Mouse (Mus musculus): ENCODE data around the gene Taar7f. TPM values are rescaled to one million over a fixed set of nuclear protein-coding genes. Genes with fewer than 3 reads are reported as not detected.
"Not testable (repeated sequence)": the region's sequence is repeated elsewhere in the genome, so short reads cannot be mapped to it uniquely, and the experiment has no call there.

Taar7f gene
- total and polyA plus RNA-seq, 2 experiments from 2014 or later, result not detected

GRCm38 (mm10) chr10:24031347-24031746 is 18.0 kb upstream of the Taar7f start:
- Histone ChIP-seq H3K4me3 (ENCODE audit: low read depth, low read length) (no peak overlapping the region), H3K9ac (replicated peaks; ENCODE audit: low read length, poor library complexity, severe bottlenecking) (no peak overlapping the region), H3K4me2 (ENCODE audit: low read depth, low read length, poor library complexity, severe bottlenecking) (no peak overlapping the region), H3K36me3 (ENCODE audit: insufficient read depth, low read length) (no peaks in the 10 kb centered on the region), H3K9me3 (ENCODE audit: low read length) (no peaks in the 10 kb centered on the region), H3K27me3 (ENCODE audit: insufficient read depth, low read length) (no peaks in the 10 kb centered on the region), H3K4me1 (ENCODE audit: insufficient read depth, low read length) (no peaks in the 10 kb centered on the region), H3K27ac (ENCODE audit: low read depth, low read length) (no peak overlapping the region)
- DNase-seq (ENCODE audit: low spot score) (no peak), ATAC-seq (ENCODE audit: low FRiP score) (no peak)
- TF ChIP-seq CTCF (IDR thresholded peaks at IDR 0.05), result no peak

- DNase-seq (ENCODE audit: low spot score) (no peak), ATAC-seq (ENCODE audit: low FRiP score) (no peak)
- 78% methylated on average over 2 of the region's 2 CpGs for WGBS
- Histone ChIP-seq H3K9ac (replicated peaks; ENCODE audit: low read length, poor library complexity, severe bottlenecking) (no peak within 1 kb of the TSS), H3K9me3 (ENCODE audit: low read length) (no peaks in the 10 kb centered on the region), H3K4me3 (ENCODE audit: low read depth, low read length) (no peak within 1 kb of the TSS), H3K4me1 (ENCODE audit: insufficient read depth, low read length) (no peaks in the 10 kb centered on the region), H3K27ac (ENCODE audit: low read depth, low read length) (no peak within 1 kb of the TSS), H3K36me3 (ENCODE audit: insufficient read depth, low read length) (no peaks in the 10 kb centered on the region), H3K27me3 (ENCODE audit: insufficient read depth, low read length) (no peaks in the 10 kb centered on the region), H3K4me2 (ENCODE audit: low read depth, low read length, poor library complexity, severe bottlenecking) (no peak within 1 kb of the TSS)
- TF ChIP-seq CTCF (IDR thresholded peaks at IDR 0.05), result no peak
Measured at GRCm38 (mm10) chr10:24037314-24037713, 12.0 kb upstream of the Taar7f start, which contains the start of gene Taar7e. Gene Taar7e (plus strand): TSS chr10:24037614.

DNA sequence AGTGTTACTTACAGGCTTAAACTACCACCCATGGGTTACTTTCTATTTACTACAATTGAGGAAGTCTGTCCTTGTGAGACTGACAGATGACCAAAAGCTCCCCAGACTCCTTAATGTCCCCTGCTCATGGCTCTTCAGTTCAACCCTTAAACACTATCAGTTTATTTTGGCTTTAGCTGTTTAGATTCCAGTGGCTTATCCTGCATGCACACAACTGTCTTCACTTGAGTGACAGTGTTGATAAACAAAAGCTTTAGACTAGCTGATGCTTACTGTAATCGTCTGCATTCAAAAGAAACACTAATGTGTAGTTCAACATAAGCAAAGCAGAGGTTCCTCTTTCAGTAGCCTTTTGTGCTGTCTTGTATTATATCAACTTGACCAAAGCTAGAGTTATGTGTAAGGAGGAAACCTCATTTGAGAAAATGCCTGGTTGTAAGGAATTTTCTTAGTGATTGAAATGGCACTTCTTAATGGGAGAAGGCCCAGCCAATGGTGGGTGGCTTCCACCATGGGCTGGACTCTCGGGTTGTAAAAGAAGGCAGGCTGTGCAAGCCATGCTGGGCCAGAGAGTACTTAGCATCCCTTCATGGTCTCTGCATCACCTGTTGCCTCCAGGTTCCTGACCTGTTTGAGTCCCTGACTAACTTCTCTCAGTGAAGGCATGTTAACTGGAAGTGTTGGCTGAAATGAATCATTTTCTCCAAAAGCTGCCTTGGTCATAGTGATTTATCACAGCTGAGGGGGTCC is 9.0 kb upstream of the Taar7f start:
- no peak for ATAC-seq (ENCODE audit: low FRiP score)
- Histone ChIP-seq H3K9me3 (ENCODE audit: low read length) (no peaks in the 10 kb centered on the region), H3K9ac (replicated peaks; ENCODE audit: low read length, poor library complexity, severe bottlenecking) (no peak overlapping the region), H3K27me3 (ENCODE audit: insufficient read depth, low read length) (no peaks in the 10 kb centered on the region), H3K36me3 (ENCODE audit: insufficient read depth, low read length) (no peaks in the 10 kb centered on the region), H3K4me3 (ENCODE audit: low read depth, low read length) (no peak overlapping the region), H3K4me1 (ENCODE audit: insufficient read depth, low read length) (no peaks in the 10 kb centered on the region), H3K4me2 (ENCODE audit: low read depth, low read length, poor library complexity, severe bottlenecking) (no peak overlapping the region), H3K27ac (ENCODE audit: low read depth, low read length) (no peak overlapping the region)
- WGBS, result 67% methylated on average over 2 of the region's 2 CpGs
- no peak for TF ChIP-seq CTCF (IDR thresholded peaks at IDR 0.05)
- no peak for DNase-seq (ENCODE audit: low spot score)

DNA sequence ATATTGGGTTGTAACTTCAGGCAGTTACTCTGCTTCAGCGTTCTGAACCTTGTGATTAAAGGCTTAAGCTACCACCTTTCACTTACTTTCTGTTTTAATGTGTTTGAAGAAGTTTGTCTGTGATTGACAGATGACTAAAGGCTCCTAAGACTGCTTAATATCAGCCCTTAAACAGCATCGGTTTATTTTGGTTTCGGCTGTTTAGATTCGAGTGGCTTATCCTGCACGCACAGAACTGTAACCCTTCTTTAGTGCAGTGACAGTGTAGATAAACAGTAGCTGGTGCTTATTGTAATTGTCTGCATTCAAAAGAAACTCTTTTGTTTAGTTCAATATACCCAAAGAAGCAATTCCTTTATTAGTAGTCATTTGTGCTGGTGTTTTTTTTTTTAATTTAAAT is 2.7 kb downstream of the Taar7f start:
- ATAC-seq (ENCODE audit: low FRiP score) (no peak), DNase-seq (ENCODE audit: low spot score) (no peak)
- H3K9me3 ChIP-seq (ENCODE audit: low read length), result no peaks in the 10 kb centered on the region
- H3K4me3 ChIP-seq (ENCODE audit: low read depth, low read length), result no peak overlapping the region
- no peak overlapping the region for H3K4me2 ChIP-seq (ENCODE audit: low read depth, low read length, poor library complexity, severe bottlenecking)
- no peak overlapping the region for H3K9ac ChIP-seq (replicated peaks; ENCODE audit: low read length, poor library complexity, severe bottlenecking)
- TF ChIP-seq CTCF (IDR thresholded peaks at IDR 0.05), result no peak
- no peaks in the 10 kb centered on the region for H3K36me3 ChIP-seq (ENCODE audit: insufficient read depth, low read length)
- no peak overlapping the region for H3K27ac ChIP-seq (ENCODE audit: low read depth, low read length)
- H3K27me3 ChIP-seq (ENCODE audit: insufficient read depth, low read length), result no peaks in the 10 kb centered on the region
- H3K4me1 ChIP-seq (ENCODE audit: insufficient read depth, low read length), result no peaks in the 10 kb centered on the region
- WGBS, result 69% methylated on average over 5 of the region's 5 CpGs

- DNase-seq (ENCODE audit: low spot score) (no peak), ATAC-seq (ENCODE audit: low FRiP score) (no peak)
- no peak overlapping the region for H3K27ac ChIP-seq (ENCODE audit: low read depth, low read length)
- H3K36me3 ChIP-seq (ENCODE audit: insufficient read depth, low read length), result no peaks in the 10 kb centered on the region
- H3K9me3 ChIP-seq (ENCODE audit: low read length), result no peaks in the 10 kb centered on the region
- H3K4me2 ChIP-seq (ENCODE audit: low read depth, low read length, poor library complexity, severe bottlenecking), result no peak overlapping the region
- WGBS, result 87% methylated on average over 3 of the region's 3 CpGs
- no peaks in the 10 kb centered on the region for H3K27me3 ChIP-seq (ENCODE audit: insufficient read depth, low read length)
- no peak overlapping the region for H3K9ac ChIP-seq (replicated peaks; ENCODE audit: low read length, poor library complexity, severe bottlenecking)
- no peaks in the 10 kb centered on the region for H3K4me1 ChIP-seq (ENCODE audit: insufficient read depth, low read length)
- TF ChIP-seq CTCF (IDR thresholded peaks at IDR 0.05), result no peak
- H3K4me3 ChIP-seq (ENCODE audit: low read depth, low read length), result no peak overlapping the region
Measured at GRCm38 (mm10) chr10:24058986-24059385, 9.7 kb downstream of the Taar7f start.

GRCm38 (mm10) chr10:24074751-24075150 is 25.4 kb downstream of the Taar7f start:
- H3K9me3 ChIP-seq (ENCODE audit: low read length); H3K4me1 ChIP-seq (ENCODE audit: insufficient read depth, low read length); H3K4me2 ChIP-seq (ENCODE audit: low read depth, low read length, poor library complexity, severe bottlenecking); ATAC-seq (ENCODE audit: low FRiP score); H3K36me3 ChIP-seq (ENCODE audit: insufficient read depth, low read length); DNase-seq (ENCODE audit: low spot score); H3K27me3 ChIP-seq (ENCODE audit: insufficient read depth, low read length); H3K27ac ChIP-seq (ENCODE audit: low read depth, low read length); H3K4me3 ChIP-seq (ENCODE audit: low read depth, low read length); H3K9ac ChIP-seq (replicated peaks; ENCODE audit: low read length, poor library complexity, severe bottlenecking): not testable (repeated sequence)
- WGBS, result 31% methylated on average over 2 of the region's 2 CpGs

GRCm38 (mm10) chr10:24076200-24076599 is 26.9 kb downstream of the Taar7f start, which contains the start of gene Taar8a:
Gene Taar8a (plus strand): TSS chr10:24076500.
- not testable (repeated sequence) for H3K27ac ChIP-seq (ENCODE audit: low read depth, low read length); ATAC-seq (ENCODE audit: low FRiP score); H3K9ac ChIP-seq (replicated peaks; ENCODE audit: low read length, poor library complexity, severe bottlenecking); H3K4me3 ChIP-seq (ENCODE audit: low read depth, low read length); H3K9me3 ChIP-seq (ENCODE audit: low read length); H3K4me1 ChIP-seq (ENCODE audit: insufficient read depth, low read length); H3K27me3 ChIP-seq (ENCODE audit: insufficient read depth, low read length); H3K36me3 ChIP-seq (ENCODE audit: insufficient read depth, low read length); H3K4me2 ChIP-seq (ENCODE audit: low read depth, low read length, poor library complexity, severe bottlenecking); DNase-seq (ENCODE audit: low spot score)
- 73% methylated on average over 2 of the region's 4 CpGs for WGBS
